Mouse (Mus musculus): Measurements from ENCODE around the gene Nkd1. TPM values are rescaled to one million over a fixed set of nuclear protein-coding genes. Genes with fewer than 3 reads are reported as not detected.

The Nkd1 gene
- polyA plus RNA-seq, 1 experiment = 2.1 TPM

DNA sequence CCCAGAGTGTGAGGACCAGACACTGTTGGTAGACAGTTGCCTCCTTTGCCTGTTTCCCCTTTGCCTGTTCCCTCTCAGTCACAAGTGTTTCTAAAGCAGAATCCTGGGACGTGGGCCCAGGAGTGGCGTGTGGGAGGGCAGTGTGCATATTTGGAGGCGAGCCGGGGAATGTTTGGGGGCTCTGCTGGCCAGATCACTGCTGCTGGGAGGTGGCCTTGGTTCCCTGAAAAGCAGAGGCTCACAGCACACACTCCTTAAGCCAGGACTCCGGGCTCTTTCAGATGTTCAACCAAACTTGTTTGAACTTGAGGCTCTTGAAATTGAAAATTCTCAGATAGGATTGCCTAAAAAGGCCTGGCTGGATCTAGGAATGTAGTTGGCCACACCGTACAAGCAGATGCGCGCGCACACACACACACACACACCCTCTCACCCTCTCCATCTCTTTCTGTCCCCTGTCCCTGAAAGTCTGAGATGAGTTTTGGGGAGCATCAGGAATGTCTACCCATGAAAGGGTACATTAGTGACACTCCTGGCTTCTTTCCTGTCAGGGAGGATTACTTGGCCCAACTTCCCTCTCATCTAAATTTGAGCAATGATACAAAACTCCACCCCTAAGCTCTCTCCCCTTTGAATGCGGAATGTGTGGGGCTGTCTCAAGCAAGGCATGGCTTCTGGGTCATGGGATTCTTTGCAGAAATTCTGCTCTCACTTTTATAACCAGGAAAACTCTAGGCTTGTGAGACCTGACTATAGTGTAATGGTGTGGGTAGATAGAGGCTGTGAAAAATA, 55.4 kb downstream of the Nkd1 start:
- H3K27ac ChIP-seq (ENCODE audit: insufficient read depth, low read length) = no peak overlapping the region
- H3K27me3 ChIP-seq (ENCODE audit: control insufficient read depth, insufficient read depth, low read length, poor library complexity, severe bottlenecking) = no peaks in the 10 kb centered on the region
- no peak for TF ChIP-seq CTCF (IDR thresholded peaks at IDR 0.05; ENCODE audit: low read depth, low read length)
- no peak for TF ChIP-seq EP300 (IDR thresholded peaks at IDR 0.05; ENCODE audit: insufficient read depth, low read depth, low read length)
- no peak for TF ChIP-seq POLR2A (IDR thresholded peaks at IDR 0.05; ENCODE audit: insufficient read depth, low read length)
- H3K9ac ChIP-seq (ENCODE audit: low read depth, poor library complexity, severe bottlenecking) = no peak overlapping the region
- no peaks in the 10 kb centered on the region for H3K36me3 ChIP-seq (ENCODE audit: control insufficient read depth, insufficient read depth, low read length, poor library complexity, severe bottlenecking)
- no peak overlapping the region for H3K4me3 ChIP-seq (ENCODE audit: low read depth, low read length)
- no peaks in the 10 kb centered on the region for H3K9me3 ChIP-seq (replicated peaks; ENCODE audit: control insufficient read depth, insufficient read depth, low read length, poor library complexity, severe bottlenecking)
- no peaks in the 10 kb centered on the region for H3K4me1 ChIP-seq (ENCODE audit: control insufficient read depth, insufficient read depth, low read length)

DNA sequence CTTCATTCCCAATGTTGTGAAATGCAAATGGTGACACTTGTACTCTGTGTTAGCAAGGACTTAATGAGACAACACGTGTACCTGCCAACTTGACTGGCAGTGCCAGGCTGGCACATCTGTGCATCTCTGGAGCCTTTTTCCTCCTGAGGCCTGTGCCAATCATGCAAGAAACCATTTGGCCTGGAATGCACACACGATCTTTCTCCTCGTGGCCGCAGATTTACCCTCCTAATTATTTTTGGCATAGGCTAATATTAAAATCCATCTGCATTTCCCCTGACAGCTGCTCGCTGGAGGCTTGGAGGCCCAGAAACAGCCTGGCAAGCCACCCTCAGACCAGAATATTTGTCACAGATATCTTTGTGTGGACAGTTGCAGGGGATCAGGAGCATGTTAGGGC, 56.5 kb downstream of the Nkd1 start:
- Histone ChIP-seq H3K9ac (ENCODE audit: low read depth, poor library complexity, severe bottlenecking) (no peak overlapping the region), H3K9me3 (replicated peaks; ENCODE audit: control insufficient read depth, insufficient read depth, low read length, poor library complexity, severe bottlenecking) (no peaks in the 10 kb centered on the region), H3K4me3 (ENCODE audit: low read depth, low read length) (no peak overlapping the region), H3K4me1 (ENCODE audit: control insufficient read depth, insufficient read depth, low read length) (no peaks in the 10 kb centered on the region), H3K27me3 (ENCODE audit: control insufficient read depth, insufficient read depth, low read length, poor library complexity, severe bottlenecking) (no peaks in the 10 kb centered on the region), H3K36me3 (ENCODE audit: control insufficient read depth, insufficient read depth, low read length, poor library complexity, severe bottlenecking) (no peaks in the 10 kb centered on the region), H3K27ac (ENCODE audit: insufficient read depth, low read length) (no peak overlapping the region)
- TF ChIP-seq POLR2A (IDR thresholded peaks at IDR 0.05; ENCODE audit: insufficient read depth, low read length) (no peak), CTCF (IDR thresholded peaks at IDR 0.05; ENCODE audit: low read depth, low read length) (no peak), EP300 (IDR thresholded peaks at IDR 0.05; ENCODE audit: insufficient read depth, low read depth, low read length) (no peak)

DNA sequence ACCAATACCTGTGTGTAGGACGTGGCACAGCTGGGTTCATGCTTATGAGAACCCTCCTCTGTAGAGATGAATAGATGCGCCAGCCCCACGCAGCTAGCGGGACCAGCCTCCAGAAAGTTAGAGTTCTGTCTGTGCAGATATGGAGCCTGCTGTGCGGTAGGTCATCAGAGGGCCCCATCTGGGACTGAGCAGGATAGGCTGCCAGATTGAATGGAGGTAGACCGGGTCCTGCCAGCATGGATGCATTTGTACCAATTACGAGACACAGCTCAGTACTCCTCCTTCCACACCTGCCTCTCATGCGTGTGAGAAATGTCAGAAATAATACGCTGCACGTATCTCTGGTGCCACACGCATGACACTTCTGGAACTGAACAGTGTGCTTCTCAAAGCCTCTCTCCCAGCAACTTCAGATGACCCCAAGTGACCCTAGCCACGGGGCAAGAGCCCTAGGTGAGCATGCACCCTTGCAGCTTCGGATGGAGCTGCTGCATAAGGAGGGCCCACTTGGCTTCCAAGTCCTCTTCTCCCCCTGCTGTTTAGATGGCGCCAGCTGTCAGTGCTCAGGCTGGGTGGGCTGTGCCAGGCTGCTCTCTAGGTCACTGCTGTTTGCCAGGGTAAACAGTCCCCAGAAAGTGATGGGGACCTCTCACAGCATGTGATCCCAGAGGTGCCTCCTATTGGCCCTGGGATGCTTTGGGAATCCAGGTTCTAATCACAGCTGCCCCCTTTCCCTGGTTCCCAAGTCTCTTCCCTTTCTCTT, 57.4 kb downstream of the Nkd1 start:
- Histone ChIP-seq H3K9ac (ENCODE audit: low read depth, poor library complexity, severe bottlenecking) (no peak overlapping the region), H3K36me3 (ENCODE audit: control insufficient read depth, insufficient read depth, low read length, poor library complexity, severe bottlenecking) (no peaks in the 10 kb centered on the region), H3K4me1 (ENCODE audit: control insufficient read depth, insufficient read depth, low read length) (no peaks in the 10 kb centered on the region), H3K4me3 (ENCODE audit: low read depth, low read length) (no peak overlapping the region), H3K9me3 (replicated peaks; ENCODE audit: control insufficient read depth, insufficient read depth, low read length, poor library complexity, severe bottlenecking) (no peaks in the 10 kb centered on the region), H3K27ac (ENCODE audit: insufficient read depth, low read length) (no peak overlapping the region), H3K27me3 (ENCODE audit: control insufficient read depth, insufficient read depth, low read length, poor library complexity, severe bottlenecking) (no peaks in the 10 kb centered on the region)
- TF ChIP-seq POLR2A (IDR thresholded peaks at IDR 0.05; ENCODE audit: insufficient read depth, low read length) (no peak), CTCF (IDR thresholded peaks at IDR 0.05; ENCODE audit: low read depth, low read length) (no peak)

DNA sequence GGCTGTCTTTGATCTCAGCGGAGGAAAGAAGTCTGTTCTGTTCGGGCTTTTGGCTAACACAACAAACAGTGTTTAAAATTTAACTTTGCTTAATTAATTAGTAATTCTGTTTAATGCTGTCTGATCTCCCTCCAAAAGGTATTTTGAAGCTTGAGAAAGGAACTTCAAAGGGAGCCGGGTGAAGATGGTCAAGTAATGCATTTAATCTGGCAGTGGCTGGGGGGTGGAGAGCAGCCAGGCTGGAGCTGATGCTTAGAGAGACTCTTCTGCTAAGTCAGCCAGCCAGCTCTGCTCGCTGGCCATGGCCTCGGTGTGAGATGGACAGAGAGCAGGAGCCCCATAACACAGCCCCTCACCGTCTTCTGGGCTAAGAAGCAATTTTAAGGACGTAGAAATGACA, 58.1 kb downstream of the Nkd1 start:
- no peaks in the 10 kb centered on the region for H3K4me1 ChIP-seq (ENCODE audit: control insufficient read depth, insufficient read depth, low read length)
- H3K27ac ChIP-seq (ENCODE audit: insufficient read depth, low read length) = no peak overlapping the region
- no peaks in the 10 kb centered on the region for H3K9me3 ChIP-seq (replicated peaks; ENCODE audit: control insufficient read depth, insufficient read depth, low read length, poor library complexity, severe bottlenecking)
- no peak overlapping the region for H3K4me3 ChIP-seq (ENCODE audit: low read depth, low read length)
- H3K9ac ChIP-seq (ENCODE audit: low read depth, poor library complexity, severe bottlenecking) = no peak overlapping the region
- no peak for TF ChIP-seq POLR2A (IDR thresholded peaks at IDR 0.05; ENCODE audit: insufficient read depth, low read length)
- TF ChIP-seq CTCF (IDR thresholded peaks at IDR 0.05; ENCODE audit: low read depth, low read length) = no peak
- TF ChIP-seq EP300 (IDR thresholded peaks at IDR 0.05; ENCODE audit: insufficient read depth, low read depth, low read length) = no peak
- no peaks in the 10 kb centered on the region for H3K27me3 ChIP-seq (ENCODE audit: control insufficient read depth, insufficient read depth, low read length, poor library complexity, severe bottlenecking)
- no peaks in the 10 kb centered on the region for H3K36me3 ChIP-seq (ENCODE audit: control insufficient read depth, insufficient read depth, low read length, poor library complexity, severe bottlenecking)

DNA sequence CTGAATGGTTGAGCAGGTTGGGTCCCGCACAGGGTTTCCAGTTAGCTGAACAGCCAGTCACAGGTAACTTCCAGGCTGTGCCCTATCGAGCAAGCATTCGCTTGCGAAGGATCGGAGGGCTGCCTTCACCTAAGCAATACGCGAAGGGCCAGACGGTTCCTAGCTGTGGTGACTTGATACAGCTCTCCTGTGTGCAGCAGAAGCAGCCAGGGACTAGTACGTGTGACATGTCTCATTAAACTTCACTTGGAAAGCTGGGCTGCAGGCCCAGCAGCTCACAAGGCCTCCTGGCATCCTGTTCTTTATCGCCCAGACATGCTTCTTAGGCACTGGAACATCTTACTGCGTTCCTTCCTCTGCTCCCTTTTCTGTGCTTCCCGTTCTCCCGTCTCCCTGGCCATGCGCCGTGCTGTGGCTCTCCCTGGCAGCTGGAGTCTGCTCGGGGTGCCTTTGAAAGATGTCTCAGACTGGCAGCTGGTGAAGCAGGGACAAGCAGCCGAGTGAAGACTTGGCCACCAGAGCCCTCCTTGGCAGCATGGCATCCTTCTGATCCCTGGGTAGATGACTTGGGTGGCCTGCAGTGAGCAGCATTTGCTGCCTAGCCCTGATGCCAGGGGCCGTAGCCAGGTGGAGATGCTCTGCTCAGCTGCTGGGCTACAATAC, 58.6 kb downstream of the Nkd1 start:
- Histone ChIP-seq H3K27ac (ENCODE audit: insufficient read depth, low read length) (no peak overlapping the region), H3K4me3 (ENCODE audit: low read depth, low read length) (no peak overlapping the region), H3K27me3 (ENCODE audit: control insufficient read depth, insufficient read depth, low read length, poor library complexity, severe bottlenecking) (no peaks in the 10 kb centered on the region), H3K9ac (ENCODE audit: low read depth, poor library complexity, severe bottlenecking) (no peak overlapping the region), H3K4me1 (ENCODE audit: control insufficient read depth, insufficient read depth, low read length) (no peaks in the 10 kb centered on the region), H3K36me3 (ENCODE audit: control insufficient read depth, insufficient read depth, low read length, poor library complexity, severe bottlenecking) (no peaks in the 10 kb centered on the region), H3K9me3 (replicated peaks; ENCODE audit: control insufficient read depth, insufficient read depth, low read length, poor library complexity, severe bottlenecking) (no peaks in the 10 kb centered on the region)
- TF ChIP-seq CTCF (IDR thresholded peaks at IDR 0.05; ENCODE audit: low read depth, low read length) = no peak
- TF ChIP-seq POLR2A (IDR thresholded peaks at IDR 0.05; ENCODE audit: insufficient read depth, low read length) = no peak
- no peak for TF ChIP-seq EP300 (IDR thresholded peaks at IDR 0.05; ENCODE audit: insufficient read depth, low read depth, low read length)
